Mouse (Mus musculus): ENCODE data around the gene Kcnmb1.

Gene Kcnmb1

DNA sequence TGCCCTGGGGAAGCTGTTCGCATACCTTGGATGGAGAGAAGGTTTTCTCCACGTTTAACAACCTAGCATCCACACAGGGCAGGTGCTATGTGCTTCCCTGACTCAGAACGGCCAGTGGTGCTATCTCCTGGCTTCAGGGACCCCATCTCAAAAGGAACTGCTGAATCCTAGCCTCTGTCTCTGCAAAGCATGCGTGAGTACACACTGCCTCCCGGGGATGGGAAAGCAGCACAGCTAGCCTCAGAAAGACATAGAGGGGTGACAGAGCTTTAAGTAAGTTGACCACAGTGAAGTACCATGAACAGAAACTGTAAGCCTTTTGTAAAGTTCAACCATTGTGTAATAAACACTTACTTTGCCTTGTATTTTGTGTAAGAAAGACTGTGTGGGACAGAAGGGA is 30.7 kb downstream of the Kcnmb1 start:
- no peak overlapping the region for H3K4me3 ChIP-seq (replicated peaks; ENCODE audit: low read length)
- TF ChIP-seq CTCF (conservative IDR thresholded peaks at IDR 0.05; ENCODE audit: low read length) (no peak), NANOG (IDR thresholded peaks at IDR 0.05; ENCODE audit: borderline replicate concordance, low read length) (no peak), POU5F1 (IDR thresholded peaks at IDR 0.05; ENCODE audit: borderline replicate concordance, low read length) (no peak)
- no peaks in the 10 kb centered on the region for H3K36me3 ChIP-seq (ENCODE audit: insufficient read depth, low read length)
- no peaks in the 10 kb centered on the region for H3K9me3 ChIP-seq (ENCODE audit: low read length)
- peaks cover 42% of the 10 kb centered on the region for H3K27me3 ChIP-seq (ENCODE audit: insufficient read depth, low read length)
- no peaks in the 10 kb centered on the region for H3K4me1 ChIP-seq (replicated peaks; ENCODE audit: low read depth, low read length)

DNA sequence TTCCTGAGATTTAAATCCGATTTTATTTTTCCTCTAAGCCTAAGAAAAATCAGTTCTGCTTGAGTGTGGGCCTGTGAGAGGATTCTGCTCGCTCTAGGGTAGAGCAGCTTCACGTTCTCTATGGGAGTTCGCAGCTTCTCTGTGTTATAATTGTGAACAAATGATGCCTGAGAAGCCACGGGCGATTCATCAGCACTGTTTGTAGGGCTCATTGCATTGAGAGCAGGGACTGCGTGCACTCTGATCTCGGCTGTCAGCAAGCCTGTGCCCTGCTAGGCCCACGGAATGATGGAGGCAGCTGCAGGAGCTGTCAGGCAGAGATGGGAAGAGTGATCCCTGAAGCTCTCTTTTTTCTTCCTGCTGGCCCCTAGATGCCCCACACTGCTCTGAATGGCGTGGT is 35.4 kb downstream of the Kcnmb1 start:
- peaks cover 38% of the 10 kb centered on the region for H3K27me3 ChIP-seq (ENCODE audit: insufficient read depth, low read length)
- TF ChIP-seq NANOG (IDR thresholded peaks at IDR 0.05; ENCODE audit: borderline replicate concordance, low read length) (no peak), POU5F1 (IDR thresholded peaks at IDR 0.05; ENCODE audit: borderline replicate concordance, low read length) (no peak), CTCF (conservative IDR thresholded peaks at IDR 0.05; ENCODE audit: low read length) (no peak)
- no peaks in the 10 kb centered on the region for H3K9me3 ChIP-seq (ENCODE audit: low read length)
- H3K36me3 ChIP-seq (ENCODE audit: insufficient read depth, low read length) = no peaks in the 10 kb centered on the region
- no peaks in the 10 kb centered on the region for H3K4me1 ChIP-seq (replicated peaks; ENCODE audit: low read depth, low read length)
- no peak overlapping the region for H3K4me3 ChIP-seq (replicated peaks; ENCODE audit: low read length)

- H3K36me3 ChIP-seq (ENCODE audit: insufficient read depth, low read length) = no peaks in the 10 kb centered on the region
- H3K9me3 ChIP-seq (ENCODE audit: low read length) = no peaks in the 10 kb centered on the region
- peaks cover 30% of the 10 kb centered on the region for H3K27me3 ChIP-seq (ENCODE audit: insufficient read depth, low read length)
- no peaks in the 10 kb centered on the region for H3K4me1 ChIP-seq (replicated peaks; ENCODE audit: low read depth, low read length)
- TF ChIP-seq NANOG (IDR thresholded peaks at IDR 0.05; ENCODE audit: borderline replicate concordance, low read length) (no peak), CTCF (conservative IDR thresholded peaks at IDR 0.05; ENCODE audit: low read length) (no peak), POU5F1 (IDR thresholded peaks at IDR 0.05; ENCODE audit: borderline replicate concordance, low read length) (no peak)
- H3K4me3 ChIP-seq (replicated peaks; ENCODE audit: low read length) = no peak overlapping the region
These were observed 37.6 kb downstream of the Kcnmb1 start for GRCm38 (mm10) chr11:34000416-34000815.

DNA sequence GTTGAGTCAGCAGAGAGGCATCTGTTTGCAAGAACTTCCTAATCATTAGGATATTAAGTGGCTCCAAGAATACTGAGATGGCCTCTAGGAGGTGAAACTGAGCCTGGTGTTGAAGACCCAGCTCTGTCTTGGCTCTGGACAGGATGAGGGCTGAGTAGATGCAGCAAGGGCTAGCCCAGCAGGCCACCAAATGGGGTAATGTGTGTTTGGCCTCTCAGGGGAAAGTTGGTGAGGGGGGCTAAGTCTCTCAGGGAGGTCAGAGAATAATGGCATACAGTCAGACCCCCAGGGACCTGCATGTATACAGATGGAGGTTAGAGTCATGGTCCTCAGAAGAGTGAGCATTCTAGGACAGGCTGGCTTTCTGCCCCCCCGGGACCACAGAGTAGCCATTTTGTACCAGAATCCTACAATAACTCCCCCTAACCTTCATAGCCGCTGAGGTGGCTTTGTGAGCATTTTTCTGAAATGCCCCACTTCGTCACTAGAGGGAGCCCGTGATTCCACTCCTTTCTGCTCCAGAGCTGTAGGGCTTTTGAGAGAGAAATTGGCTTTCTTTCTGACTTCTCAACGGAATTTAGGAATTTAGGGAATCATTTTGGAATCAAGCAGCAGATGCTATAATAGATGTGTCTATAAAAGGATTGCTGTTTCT is 39.3 kb downstream of the Kcnmb1 start:
- no peaks in the 10 kb centered on the region for H3K9me3 ChIP-seq (ENCODE audit: low read length)
- H3K4me1 ChIP-seq (replicated peaks; ENCODE audit: low read depth, low read length) = no peaks in the 10 kb centered on the region
- TF ChIP-seq CTCF (conservative IDR thresholded peaks at IDR 0.05; ENCODE audit: low read length) (peak; percentile 93), POU5F1 (IDR thresholded peaks at IDR 0.05; ENCODE audit: borderline replicate concordance, low read length) (no peak), NANOG (IDR thresholded peaks at IDR 0.05; ENCODE audit: borderline replicate concordance, low read length) (no peak)
- H3K36me3 ChIP-seq (ENCODE audit: insufficient read depth, low read length) = no peaks in the 10 kb centered on the region
- no peak overlapping the region for H3K4me3 ChIP-seq (replicated peaks; ENCODE audit: low read length)
- peaks cover 26% of the 10 kb centered on the region for H3K27me3 ChIP-seq (ENCODE audit: insufficient read depth, low read length)

GRCm38 (mm10) chr11:34002593-34002965 is 39.8 kb downstream of the Kcnmb1 start:
- Histone ChIP-seq H3K4me1 (replicated peaks; ENCODE audit: low read depth, low read length) (no peaks in the 10 kb centered on the region), H3K4me3 (replicated peaks; ENCODE audit: low read length) (no peak overlapping the region), H3K27me3 (ENCODE audit: insufficient read depth, low read length) (peaks cover 27% of the 10 kb centered on the region), H3K36me3 (ENCODE audit: insufficient read depth, low read length) (no peaks in the 10 kb centered on the region), H3K9me3 (ENCODE audit: low read length) (no peaks in the 10 kb centered on the region)
- TF ChIP-seq POU5F1 (IDR thresholded peaks at IDR 0.05; ENCODE audit: borderline replicate concordance, low read length) (no peak), NANOG (IDR thresholded peaks at IDR 0.05; ENCODE audit: borderline replicate concordance, low read length) (no peak), CTCF (conservative IDR thresholded peaks at IDR 0.05; ENCODE audit: low read length) (no peak)

- peaks cover 8% of the 10 kb centered on the region for H3K4me1 ChIP-seq (replicated peaks; ENCODE audit: low read depth, low read length)
- no peaks in the 10 kb centered on the region for H3K36me3 ChIP-seq (ENCODE audit: insufficient read depth, low read length)
- H3K9me3 ChIP-seq (ENCODE audit: low read length) = no peaks in the 10 kb centered on the region
- no peak overlapping the region for H3K4me3 ChIP-seq (replicated peaks; ENCODE audit: low read length)
- H3K27me3 ChIP-seq (ENCODE audit: insufficient read depth, low read length) = peaks cover 14% of the 10 kb centered on the region
- TF ChIP-seq POU5F1 (IDR thresholded peaks at IDR 0.05; ENCODE audit: borderline replicate concordance, low read length) = no peak
- no peak for TF ChIP-seq NANOG (IDR thresholded peaks at IDR 0.05; ENCODE audit: borderline replicate concordance, low read length)
- TF ChIP-seq CTCF (conservative IDR thresholded peaks at IDR 0.05; ENCODE audit: low read length) = no peak
These were observed 44.8 kb downstream of the Kcnmb1 start for GRCm38 (mm10) chr11:34007616-34008015.

DNA sequence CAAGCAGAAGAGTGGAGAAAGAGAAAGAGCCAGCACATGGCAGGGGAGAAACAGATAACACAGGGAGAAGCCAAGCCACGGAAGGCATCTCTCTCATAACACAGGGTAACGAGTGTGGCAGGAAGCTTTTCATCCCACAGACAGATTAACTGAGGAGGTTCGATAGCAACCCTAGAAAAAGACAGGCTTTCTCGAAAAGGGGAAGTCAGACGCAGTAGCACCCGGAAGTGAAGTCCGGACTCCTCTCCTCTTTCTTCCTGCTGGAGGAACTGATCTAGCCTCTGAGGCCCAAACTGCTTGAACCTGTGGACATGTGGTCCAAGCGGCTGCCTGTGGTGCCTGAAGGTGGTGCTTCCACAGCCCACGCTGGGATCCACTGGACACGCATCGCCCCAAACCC is 45.4 kb downstream of the Kcnmb1 start:
- peaks cover 14% of the 10 kb centered on the region for H3K27me3 ChIP-seq (ENCODE audit: insufficient read depth, low read length)
- TF ChIP-seq CTCF (conservative IDR thresholded peaks at IDR 0.05; ENCODE audit: low read length) = no peak
- TF ChIP-seq NANOG (IDR thresholded peaks at IDR 0.05; ENCODE audit: borderline replicate concordance, low read length) = no peak
- no peak for TF ChIP-seq POU5F1 (IDR thresholded peaks at IDR 0.05; ENCODE audit: borderline replicate concordance, low read length)
- H3K4me3 ChIP-seq (replicated peaks; ENCODE audit: low read length) = no peak overlapping the region
- no peaks in the 10 kb centered on the region for H3K9me3 ChIP-seq (ENCODE audit: low read length)
- H3K36me3 ChIP-seq (ENCODE audit: insufficient read depth, low read length) = no peaks in the 10 kb centered on the region
- peaks cover 8% of the 10 kb centered on the region for H3K4me1 ChIP-seq (replicated peaks; ENCODE audit: low read depth, low read length)

- peaks cover 8% of the 10 kb centered on the region for H3K4me1 ChIP-seq (replicated peaks; ENCODE audit: low read depth, low read length)
- no peaks in the 10 kb centered on the region for H3K36me3 ChIP-seq (ENCODE audit: insufficient read depth, low read length)
- H3K9me3 ChIP-seq (ENCODE audit: low read length) = no peaks in the 10 kb centered on the region
- TF ChIP-seq NANOG (IDR thresholded peaks at IDR 0.05; ENCODE audit: borderline replicate concordance, low read length) (no peak), CTCF (conservative IDR thresholded peaks at IDR 0.05; ENCODE audit: low read length) (peak; percentile 39)
- no peak overlapping the region for H3K4me3 ChIP-seq (replicated peaks; ENCODE audit: low read length)
- peaks cover 14% of the 10 kb centered on the region for H3K27me3 ChIP-seq (ENCODE audit: insufficient read depth, low read length)
These were observed 45.9 kb downstream of the Kcnmb1 start for GRCm38 (mm10) chr11:34008702-34009101.

Measured in E14TG2a.4 (cell line).